Mouse (Mus musculus): Measurements from ENCODE around the gene Fam131c.

The Fam131c gene

DNA sequence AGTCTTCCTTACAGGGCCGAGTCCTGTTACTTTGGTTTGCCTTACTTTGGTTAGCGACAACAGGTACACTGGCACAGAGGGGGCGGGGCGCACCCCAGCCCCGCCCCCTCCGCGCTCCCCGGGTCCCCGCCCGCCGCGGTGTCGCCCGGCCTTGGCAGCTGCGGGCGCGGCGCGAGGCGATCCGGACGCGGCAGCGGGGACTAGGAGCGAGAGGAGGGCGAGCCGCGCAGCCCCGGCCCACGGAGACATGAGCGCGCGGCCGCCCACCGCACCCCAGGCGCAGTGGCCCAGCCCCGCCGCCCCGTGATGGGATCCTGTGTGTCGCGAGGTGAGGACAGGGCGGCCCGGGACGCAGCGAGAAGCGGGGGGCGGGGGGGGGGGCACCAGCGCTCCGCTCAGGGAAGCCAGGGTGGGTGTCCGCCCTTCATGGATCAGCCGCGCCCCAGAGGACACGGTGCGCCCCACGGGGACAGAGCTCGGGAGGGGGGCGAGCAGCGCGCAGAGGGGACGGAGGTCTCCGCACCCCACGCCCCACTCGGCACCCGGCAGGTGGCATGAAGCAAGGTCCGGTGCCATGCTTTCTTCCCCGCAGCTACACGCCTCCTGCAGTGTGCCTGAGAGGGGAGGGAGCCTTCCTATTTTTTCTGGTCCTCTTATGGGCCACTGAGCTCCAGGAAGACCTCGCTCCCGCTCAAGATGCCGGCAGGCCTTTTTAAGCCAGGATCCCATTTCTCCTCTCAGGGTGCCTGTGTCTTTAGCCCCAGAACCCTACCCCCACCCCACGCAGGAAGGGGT, at the start of gene Fam131c:
TSS of gene Fam131c (plus strand) at position 224 of the 795 bp plus-strand sequence.
- peak; percentile 16 for DNase-seq

DNA sequence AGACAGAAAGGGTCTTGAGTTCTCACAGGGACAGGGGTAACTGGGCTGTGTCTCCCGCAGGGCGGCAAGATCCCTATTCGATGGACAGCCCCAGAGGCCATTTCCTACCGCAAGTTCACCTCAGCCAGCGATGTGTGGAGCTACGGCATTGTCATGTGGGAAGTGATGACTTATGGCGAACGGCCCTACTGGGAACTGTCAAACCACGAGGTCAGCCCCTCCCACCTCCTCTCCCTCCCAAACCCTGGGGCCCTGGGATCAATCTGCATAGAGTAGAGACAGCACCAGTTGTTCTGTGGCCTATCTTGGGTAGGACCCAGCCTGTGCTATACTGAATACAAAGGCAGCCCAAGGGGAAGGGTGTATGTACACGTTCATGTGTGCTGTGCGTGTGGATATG, 45.5 kb upstream of the Fam131c start:
- no peak for DNase-seq

DNA sequence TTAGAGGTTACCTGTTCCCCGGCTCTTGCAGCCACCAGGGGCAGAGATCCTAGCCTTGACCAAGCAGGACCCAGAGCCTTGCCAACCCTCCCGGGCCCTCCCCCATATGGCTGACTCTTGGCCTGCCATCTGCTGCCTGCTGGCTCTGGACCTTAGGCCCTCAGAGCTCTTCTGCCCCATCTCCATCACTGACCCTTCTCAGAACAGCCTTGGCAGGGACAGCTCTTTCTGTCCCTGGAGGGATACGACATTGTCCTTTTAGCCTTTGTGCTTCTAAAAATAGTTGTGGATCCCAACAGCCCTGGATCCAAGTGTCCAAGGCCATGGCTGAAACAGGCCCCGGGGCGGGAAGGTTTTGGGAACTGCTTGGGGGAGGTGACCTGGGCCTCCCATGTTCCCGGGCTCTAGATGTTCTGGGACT, 43.2 kb upstream of the Fam131c start:
- no peak for DNase-seq

DNA sequence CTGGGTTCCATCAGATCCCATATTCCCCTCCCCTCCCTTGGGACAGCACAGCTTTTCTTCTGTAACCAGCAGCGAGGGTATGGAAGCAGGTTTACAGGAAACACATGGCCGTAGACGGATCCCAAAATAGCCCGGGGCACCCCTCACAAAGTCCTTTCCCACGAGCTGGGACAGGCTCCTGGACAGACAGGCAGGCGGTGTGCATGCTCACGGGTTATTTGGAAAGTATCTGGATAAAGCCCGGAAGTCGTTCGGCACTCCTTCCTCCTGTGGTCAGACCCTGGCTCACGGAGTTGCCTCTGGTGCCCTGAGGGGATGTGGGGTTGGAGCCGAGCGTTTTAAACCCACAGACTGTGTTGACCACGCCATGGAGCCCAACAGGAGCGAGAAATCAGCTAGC, 42.4 kb upstream of the Fam131c start:
- no peak for DNase-seq

DNA sequence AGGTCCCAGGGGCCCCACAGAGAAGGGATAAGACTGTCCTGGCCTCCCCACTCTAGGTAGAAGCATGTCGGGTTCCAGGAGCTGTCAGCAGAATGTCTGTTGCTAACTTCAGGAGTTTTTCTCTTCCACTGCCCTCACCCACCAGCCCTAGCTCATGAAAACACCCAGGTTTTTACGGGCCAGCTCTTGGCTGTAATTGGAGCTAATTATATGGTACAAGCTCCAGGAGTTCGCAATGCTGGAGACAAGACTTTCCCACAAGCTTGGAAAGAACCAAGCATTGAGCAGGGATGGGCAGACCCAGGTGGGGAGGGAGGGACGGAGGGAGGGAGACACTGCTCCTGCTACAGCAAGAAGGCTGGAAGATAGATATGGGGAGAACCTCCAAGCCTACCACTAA, 40.9 kb upstream of the Fam131c start:
- no peak for DNase-seq

DNA sequence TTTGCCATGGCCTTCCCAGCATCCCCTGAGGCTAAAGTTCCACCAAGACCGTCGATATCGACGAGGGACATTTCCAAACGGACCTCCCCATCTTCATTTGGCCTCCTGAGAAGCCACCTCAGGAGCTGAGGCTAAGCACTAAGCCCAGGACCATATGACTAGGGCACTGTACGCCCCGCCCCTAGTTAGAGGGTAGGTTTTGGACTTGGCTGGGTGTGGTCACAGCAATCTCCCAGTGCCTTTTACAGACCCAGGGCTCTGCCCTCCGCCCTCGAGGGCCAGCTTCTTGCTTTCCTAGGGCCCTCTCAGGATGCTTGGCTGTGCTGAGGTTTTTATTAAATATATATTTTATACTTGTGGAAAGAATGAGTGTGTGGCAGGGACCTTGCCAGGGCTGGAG, 39.3 kb upstream of the Fam131c start:
- no peak for DNase-seq

DNA sequence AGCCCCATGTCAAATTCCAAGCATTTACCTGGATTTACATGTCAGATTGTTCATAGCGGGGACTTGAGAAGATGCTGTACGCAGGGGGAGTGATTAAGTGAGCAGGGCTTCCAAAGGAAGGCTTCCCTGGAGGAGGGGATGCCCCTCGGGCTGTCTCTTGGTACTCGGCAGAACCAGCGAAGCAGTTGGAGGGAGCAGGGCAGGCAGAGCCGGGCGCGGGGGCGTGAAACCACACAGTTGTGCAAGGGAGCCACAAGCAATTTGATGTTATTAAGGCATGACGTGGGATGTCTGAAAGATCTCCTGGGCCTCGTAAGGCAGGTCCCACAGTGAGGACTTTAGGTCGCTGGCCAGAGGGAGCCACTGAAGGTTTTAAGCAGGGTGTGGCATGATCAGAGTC, 38.1 kb upstream of the Fam131c start:
- DNase-seq, result no peak

DNA sequence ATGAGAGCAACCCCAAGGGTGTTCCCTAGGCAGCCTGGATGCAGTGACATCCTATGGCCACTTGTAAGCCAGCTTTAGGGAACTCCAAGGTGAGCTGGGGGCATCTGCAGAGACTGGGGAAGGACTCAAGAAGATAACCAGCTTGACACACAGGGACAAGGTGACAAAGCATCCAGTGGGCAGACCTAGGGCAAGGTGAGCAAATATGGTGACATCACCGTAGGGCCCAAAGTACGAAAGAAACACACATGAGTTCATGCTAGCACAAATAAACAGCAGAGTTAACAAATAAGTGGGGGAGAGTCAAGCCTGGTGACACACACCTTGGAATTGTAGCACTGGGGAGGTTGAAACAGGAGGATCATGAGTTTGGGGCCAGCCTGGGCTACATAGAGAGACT, 36.6 kb upstream of the Fam131c start:
- DNase-seq, result no peak

- DNase-seq, result no peak
Observed at GRCm38 (mm10) chr4:141332258-141332657, 35.8 kb upstream of the Fam131c start.

DNA sequence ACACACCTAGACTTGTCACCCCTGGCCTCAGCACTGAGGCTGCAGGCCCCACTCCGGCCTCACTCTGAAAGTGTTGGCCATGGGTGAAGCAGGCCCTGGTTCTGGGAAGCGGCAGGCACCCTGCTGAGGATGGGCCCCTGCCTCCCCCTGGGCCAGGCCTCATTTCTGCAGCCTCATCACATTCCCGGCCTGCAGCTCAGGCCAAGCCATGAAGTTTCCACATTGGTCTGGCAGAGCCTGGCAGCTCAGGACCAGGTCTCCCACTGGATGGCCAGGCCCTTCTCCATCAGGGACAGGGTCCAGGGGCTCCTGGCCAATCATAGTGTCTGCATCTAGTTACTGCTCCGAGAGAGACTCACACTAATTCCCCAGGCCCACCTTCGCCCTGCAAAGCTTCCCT, 33.3 kb upstream of the Fam131c start:
- DNase-seq, result no peak

- DNase-seq, result no peak
Observed at GRCm38 (mm10) chr4:141335263-141335796, 32.7 kb upstream of the Fam131c start.

DNA sequence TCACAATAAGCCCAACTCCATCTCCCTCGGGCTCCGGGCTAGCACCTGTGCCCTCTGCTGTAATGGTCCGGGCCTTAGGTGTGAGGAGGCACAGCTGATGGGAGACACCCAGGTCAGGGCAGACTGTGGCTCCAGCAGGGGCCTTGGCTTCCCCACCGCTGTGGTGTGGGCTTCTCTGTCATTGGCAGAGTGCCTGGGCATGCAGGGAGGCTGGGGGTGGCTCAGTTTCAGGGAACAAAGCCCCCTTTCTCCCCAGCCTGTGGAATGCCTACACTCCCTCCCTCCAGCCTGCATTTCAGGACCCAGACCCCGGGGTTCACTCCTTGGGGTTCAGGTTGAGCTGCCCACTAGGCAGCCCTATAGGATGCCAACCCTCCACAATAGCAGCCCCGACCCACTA, 31.8 kb upstream of the Fam131c start:
- no peak for DNase-seq

DNA sequence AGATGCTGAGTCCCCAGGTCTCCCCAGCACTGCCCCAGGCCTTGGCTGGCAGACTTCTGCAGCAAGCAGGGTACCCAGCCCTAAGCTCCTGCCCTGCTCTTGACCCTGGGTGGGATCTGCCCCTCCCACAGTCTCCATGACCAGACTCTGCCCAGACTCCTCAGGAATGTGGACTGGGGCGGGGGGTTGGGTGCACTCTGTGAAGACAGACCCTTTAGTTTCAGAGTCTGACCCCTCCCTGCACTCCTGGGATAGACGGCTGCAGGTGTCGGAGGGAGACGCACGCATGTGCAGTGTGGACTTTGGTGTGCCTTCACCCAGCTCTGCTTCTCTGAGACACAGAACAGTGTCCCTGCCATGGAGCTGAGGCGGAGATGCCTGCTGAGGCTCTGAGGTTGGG, 30.0 kb upstream of the Fam131c start:
- no peak for DNase-seq

GRCm38 (mm10) chr4:141338853-141339252, 29.2 kb upstream of the Fam131c start:
- DNase-seq, result no peak

DNA sequence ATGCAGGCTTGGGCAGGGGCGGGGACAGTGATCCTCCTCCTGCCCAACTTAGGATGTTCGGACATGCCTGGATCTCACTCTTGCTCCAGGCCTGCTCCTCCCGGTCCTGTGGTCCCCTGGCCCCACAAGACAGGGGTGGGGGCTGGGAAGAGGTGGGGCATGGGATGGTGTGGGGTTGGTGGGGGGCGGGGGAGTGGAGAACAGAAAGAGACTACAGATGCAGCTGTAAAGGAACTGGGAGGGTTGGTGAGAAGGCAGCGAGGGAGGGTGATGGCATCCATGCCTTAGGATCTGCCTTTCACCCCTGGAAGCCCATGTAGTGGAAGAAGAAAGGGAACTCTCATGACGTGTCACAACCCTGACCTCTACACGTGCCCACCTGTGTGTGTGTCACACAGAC, 26.5 kb upstream of the Fam131c start:
- no peak for DNase-seq

- no peak for DNase-seq
Observed at GRCm38 (mm10) chr4:141343515-141343914, 24.5 kb upstream of the Fam131c start.

DNA sequence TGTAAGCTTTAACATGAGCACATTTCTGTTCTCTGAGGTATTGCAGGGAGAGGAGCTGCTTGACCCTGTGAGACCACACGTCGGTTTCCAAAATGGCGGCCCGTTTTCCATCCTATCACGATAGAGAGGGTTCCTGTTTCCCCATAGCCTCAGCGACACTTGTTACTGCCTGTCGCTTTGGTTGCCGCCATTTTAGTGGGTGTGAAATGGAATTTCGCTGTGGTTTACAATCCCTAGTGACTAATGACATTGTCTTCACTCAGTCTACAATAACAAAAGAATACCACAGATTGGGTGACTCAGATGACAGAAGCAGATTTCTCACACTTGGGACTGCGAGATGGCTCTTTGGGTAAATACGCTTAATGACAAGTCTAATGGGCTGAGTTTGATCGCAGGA, 22.8 kb upstream of the Fam131c start:
- no peak for DNase-seq

- DNase-seq, result no peak
Observed at GRCm38 (mm10) chr4:141347365-141347797, 20.6 kb upstream of the Fam131c start.

DNA sequence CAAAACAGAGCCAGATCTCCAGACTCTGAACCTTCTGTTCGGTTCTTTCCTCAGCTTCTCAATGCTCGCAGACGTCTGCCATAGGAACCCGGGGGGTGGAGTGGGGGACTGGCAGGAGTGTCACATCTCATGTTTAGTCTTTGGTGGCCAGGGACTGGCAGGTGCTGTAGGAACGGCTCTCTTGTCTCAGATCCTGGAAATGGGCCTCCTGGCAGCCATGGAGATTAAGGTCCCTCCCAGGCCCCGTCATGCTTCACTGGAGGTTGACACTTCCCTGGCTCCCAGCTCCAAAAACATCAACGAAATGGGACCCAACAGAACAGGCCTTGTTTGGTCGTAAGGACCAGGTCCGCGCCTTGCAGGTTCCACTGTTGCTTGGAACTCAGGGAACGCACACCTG, 19.4 kb upstream of the Fam131c start:
- DNase-seq, result no peak

- no peak for DNase-seq
Observed at GRCm38 (mm10) chr4:141350015-141350414, 18.0 kb upstream of the Fam131c start.

DNA sequence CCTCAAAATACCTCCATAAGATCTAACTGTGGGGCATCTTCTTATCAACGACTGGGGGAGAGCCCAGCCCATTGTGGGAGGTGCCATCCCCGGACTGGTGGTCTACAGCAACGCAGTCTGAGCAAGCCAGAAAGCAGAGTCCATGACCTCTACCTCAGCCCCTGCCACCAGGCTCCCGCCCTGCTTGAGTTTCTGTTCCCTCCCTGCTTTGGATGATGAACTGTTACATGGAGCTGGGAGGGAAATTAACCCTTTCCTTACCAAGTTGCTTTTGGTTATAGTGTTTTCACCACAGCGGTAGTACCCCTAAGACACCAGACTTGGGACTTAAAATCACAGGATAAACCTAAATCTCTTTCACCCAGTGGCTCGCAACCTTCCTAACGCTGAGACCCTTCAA, 16.0 kb upstream of the Fam131c start:
- no peak for DNase-seq

DNA sequence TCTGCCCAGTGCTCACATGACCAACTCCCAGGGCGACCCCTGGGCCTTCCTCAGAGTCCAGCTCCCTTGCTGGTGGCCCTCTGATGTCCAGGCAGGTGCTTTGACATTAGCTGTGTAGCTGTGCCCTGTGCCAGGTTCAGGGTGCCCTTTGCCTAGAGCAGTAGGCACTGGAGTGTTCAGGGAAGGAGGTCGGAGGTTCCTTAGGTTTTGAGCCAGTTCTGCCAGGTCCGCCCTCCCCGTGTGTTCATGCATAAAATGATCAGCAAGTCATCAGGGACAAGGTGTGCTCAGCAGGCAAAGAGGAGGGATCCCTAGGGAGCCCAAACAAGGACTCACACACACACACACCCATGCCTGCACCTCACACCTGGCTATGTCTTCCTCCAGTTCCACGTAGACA, 15.0 kb upstream of the Fam131c start:
- no peak for DNase-seq

DNA sequence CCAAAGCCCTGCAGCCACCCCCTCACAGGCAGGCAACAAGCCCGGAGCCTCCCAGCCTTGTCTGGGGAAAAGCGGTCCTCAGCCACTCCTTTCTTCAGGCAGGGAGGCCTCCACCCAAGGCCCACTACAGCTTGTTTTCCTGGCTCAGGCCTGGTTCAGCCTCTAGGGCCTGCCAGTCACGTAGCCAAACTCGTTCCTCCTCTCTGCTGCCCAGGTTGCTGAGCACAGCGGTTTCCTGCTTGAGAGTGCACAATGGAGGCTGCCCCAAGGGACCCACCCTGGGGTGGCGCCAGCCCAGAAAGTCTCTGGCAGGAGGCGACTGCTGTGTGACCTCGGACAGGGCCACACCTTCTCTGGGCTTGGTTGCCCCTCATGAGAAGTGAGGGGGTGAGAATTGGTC, 14.2 kb upstream of the Fam131c start:
- DNase-seq, result no peak

GRCm38 (mm10) chr4:141357811-141358210, 10.2 kb upstream of the Fam131c start:
- DNase-seq, result no peak

DNA sequence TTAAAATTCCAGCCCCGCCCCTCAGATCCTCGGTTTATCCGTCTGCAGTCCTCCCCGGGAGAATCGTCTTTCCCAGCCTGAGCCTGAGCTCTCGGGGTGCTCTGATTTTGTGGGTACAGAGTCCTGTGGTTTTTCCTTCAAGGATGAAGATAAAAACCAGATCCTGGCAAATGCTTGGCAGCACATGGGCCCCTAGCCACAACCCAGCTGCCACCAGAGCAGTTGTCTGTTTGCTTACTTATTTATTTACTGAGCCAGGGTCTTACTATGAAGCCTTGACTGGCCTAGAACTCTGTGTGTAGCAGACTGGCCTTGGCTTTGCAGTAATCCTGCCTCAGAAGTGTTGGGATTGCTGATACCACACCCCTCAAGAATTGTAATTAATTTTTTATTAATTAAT, 8.8 kb upstream of the Fam131c start:
- DNase-seq, result no peak

Measured in right cerebral cortex, postnatal 25 days (tissue).